Mouse (Mus musculus) spleen, adult 2 months (tissue): Measurements from ENCODE around the gene Defb23. TPM values are rescaled to one million over a fixed set of nuclear protein-coding genes. Genes with fewer than 3 reads are reported as not detected.
"Not testable (repeated sequence)": the region's sequence is repeated elsewhere in the genome, so short reads cannot be mapped to it uniquely, and the experiment has no call there.

Source experiments
- DNase-seq, 2 experiments: peaks; one replicate each; pipeline versions ENCODE4 v3.0.0 to v3.0.0-alpha.2; 2012 to 2021; ENCODE audit warnings: low spot score in 2 of 2, low read depth in 1 of 2
- H3K27ac ChIP-seq: fragments of 200-500 bp; 2 replicates; pipeline ENCODE4 v1.5.1; 2012; ENCODE audit warnings: low read length, inconsistent platforms; ENCODE audit not compliant: insufficient read depth
- H3K27me3 ChIP-seq: fragments of 200-500 bp; 2 replicates; pipeline ENCODE4 v1.6.1; 2012; ENCODE audit warnings: mild to moderate bottlenecking, moderate library complexity, low read length, inconsistent platforms; ENCODE audit not compliant: control insufficient read depth, insufficient read depth
- H3K36me3 ChIP-seq: fragments of 200-500 bp; 2 replicates; pipeline ENCODE4 v1.6.1; 2012; ENCODE audit warnings: mild to moderate bottlenecking, low read length, inconsistent platforms; ENCODE audit not compliant: control insufficient read depth, insufficient read depth
- H3K4me1 ChIP-seq: fragments of 200-500 bp; 2 replicates; pipeline ENCODE4 v1.6.1; 2011; ENCODE audit warnings: inconsistent platforms; ENCODE audit not compliant: control insufficient read depth, insufficient read depth, insufficient read length
- H3K4me3 ChIP-seq: fragments of 200-500 bp; 2 replicates; pipeline ENCODE4 v1.5.1; 2011; ENCODE audit warnings: mild to moderate bottlenecking, inconsistent platforms; ENCODE audit not compliant: insufficient read depth, insufficient read length; ENCODE audit errors: extremely low read depth
- CTCF ChIP-seq: fragments of 200-500 bp; IDR thresholded peaks from 2 replicates; pipeline ENCODE4 v1.5.1; 2011; ENCODE audit warnings: mild to moderate bottlenecking, inconsistent platforms; ENCODE audit not compliant: insufficient read depth, insufficient read length, insufficient replicate concordance; ENCODE audit errors: extremely low read depth
- POLR2A ChIP-seq: fragments of 200-500 bp; IDR thresholded peaks from 2 replicates; pipeline ENCODE4 v1.6.1; 2011; ENCODE audit warnings: low read depth, low read length, inconsistent platforms
- WGBS: fragments of 180-500 bp; shearing (Covaris S2); methylation state at CpG from one replicate; pipeline ENCODE4 v1.1.7; 2018; 5-methylcytosine and 5-hydroxymethylcytosine counted together
- polyA plus RNA-seq: library from polyadenylated mRNA; depleted of rRNA; stranded (reverse); fragments of >200 nt; gene quantifications from 2 replicates; pipeline ENCODE4 v1.2.3, GENCODE M21; 2012

Gene Defb23
- polyA plus RNA-seq, 1 experiment = not detected

- no peaks in the 10 kb centered on the region; the same call in 1 of the 2 replicates for H3K4me1 ChIP-seq
- no peak for DNase-seq
- WGBS = 88% methylated on average over 1 of the region's 1 CpGs
- no peak overlapping the region for H3K4me3 ChIP-seq
- H3K27me3 ChIP-seq = no peaks in the 10 kb centered on the region
- no peak overlapping the region for H3K27ac ChIP-seq
- no peaks in the 10 kb centered on the region for H3K36me3 ChIP-seq
- no peak for TF ChIP-seq CTCF
- TF ChIP-seq POLR2A = no peak
Measured at GRCm38 (mm10) chr2:152438963-152439362, 25.5 kb downstream of the Defb23 start.

- DNase-seq = peak; percentile 33 to 66
- H3K27ac ChIP-seq = no peak overlapping the region
- H3K4me3 ChIP-seq = peak overlapping the region; percentile 17; the same call in 1 of the 2 replicates
- no peaks in the 10 kb centered on the region; the same call in 1 of the 2 replicates for H3K4me1 ChIP-seq
- peak; percentile 92 for TF ChIP-seq CTCF
- no peak for TF ChIP-seq POLR2A
- 8% methylated on average over 23 of the region's 23 CpGs for whole genome bisulfite sequencing
- no peaks in the 10 kb centered on the region for H3K36me3 ChIP-seq
- no peaks in the 10 kb centered on the region for H3K27me3 ChIP-seq
Measured at GRCm38 (mm10) chr2:152436983-152437860, 27.2 kb downstream of the Defb23 start.

- no peak for TF ChIP-seq CTCF
- TF ChIP-seq POLR2A = no peak
- Histone ChIP-seq H3K36me3 (no peaks in the 10 kb centered on the region), H3K4me1 (no peaks in the 10 kb centered on the region; the same call in 1 of the 2 replicates), H3K4me3 (no peak overlapping the region), H3K27me3 (no peaks in the 10 kb centered on the region), H3K27ac (no peak overlapping the region)
- DNase-seq = no peak
- 82% methylated on average over 7 of the region's 7 CpGs for WGBS
Measured at GRCm38 (mm10) chr2:152436405-152436901, 28.0 kb downstream of the Defb23 start.

DNA sequence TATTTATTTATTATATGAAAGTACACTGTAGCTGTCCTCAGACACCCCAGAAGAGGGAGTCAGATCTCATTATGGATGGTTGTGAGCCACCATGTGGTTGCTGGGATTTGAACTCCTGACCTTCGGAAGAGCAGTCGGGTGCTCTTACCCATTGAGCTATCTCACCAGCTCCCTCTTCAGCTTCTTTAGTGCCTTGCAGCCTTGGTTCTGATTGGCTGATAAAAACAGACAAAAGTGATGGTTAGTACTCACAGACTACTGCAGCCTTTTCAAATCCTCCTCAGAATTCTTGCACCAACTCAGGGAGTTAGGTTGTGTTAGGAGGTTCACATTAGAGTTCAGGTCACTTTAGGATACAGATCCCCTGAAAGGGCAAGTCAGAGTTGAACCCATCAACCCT lies 35.9 kb downstream of the Defb23 start:
- not testable (repeated sequence) for H3K36me3 ChIP-seq, H3K27me3 ChIP-seq, DNase-seq, H3K4me1 ChIP-seq, H3K27ac ChIP-seq, H3K4me3 ChIP-seq
- 80% methylated on average over 2 of the region's 2 CpGs for WGBS

GRCm38 (mm10) chr2:152427493-152427892 lies 36.9 kb downstream of the Defb23 start:
- TF ChIP-seq CTCF (no peak), POLR2A (no peak)
- WGBS = 59% methylated on average over 12 of the region's 12 CpGs
- no peak overlapping the region for H3K27ac ChIP-seq

DNA sequence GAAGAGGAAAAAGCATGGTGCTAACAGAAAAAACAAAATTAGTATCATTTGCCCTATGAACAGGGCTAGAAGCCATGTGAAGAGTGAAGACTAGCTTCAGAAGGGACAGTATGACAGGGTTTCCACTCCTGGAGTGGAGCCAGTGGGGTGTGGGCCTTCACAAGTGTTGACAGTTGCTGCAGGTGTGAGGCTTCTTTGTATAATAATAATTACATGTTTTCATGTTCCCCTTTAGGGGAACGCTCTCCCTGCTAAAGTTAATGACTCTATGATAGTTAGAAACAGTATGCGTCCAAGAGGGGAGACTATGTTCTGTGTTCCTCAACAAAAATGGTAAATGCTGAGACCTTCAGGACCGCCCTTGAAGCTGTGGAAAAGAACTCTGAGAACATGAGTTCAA lies 48.6 kb downstream of the Defb23 start:
- Histone ChIP-seq H3K4me3 (no peak overlapping the region), H3K27ac (no peak overlapping the region), H3K4me1 (no peaks in the 10 kb centered on the region; the same call in none of the 2 replicates), H3K36me3 (no peaks in the 10 kb centered on the region), H3K27me3 (peaks cover 10% of the 10 kb centered on the region; the same call in 1 of the 2 replicates)
- DNase-seq = no peak
- TF ChIP-seq POLR2A (no peak), CTCF (no peak)
- 96% methylated on average over 3 of the region's 3 CpGs for WGBS

More at GRCm38 (mm10) chr2:152427493-152427892, 36.9 kb downstream of the Defb23 start:
- no peaks in the 10 kb centered on the region for H3K4me1 ChIP-seq
- no peaks in the 10 kb centered on the region for H3K27me3 ChIP-seq
- DNase-seq = no peak
- H3K4me3 ChIP-seq = no peak overlapping the region
- no peaks in the 10 kb centered on the region for H3K36me3 ChIP-seq

- H3K27ac ChIP-seq = peak within 1 kb of the TSS; percentile 50
- H3K4me1 ChIP-seq = no peaks in the 10 kb centered on the region; the same call in none of the 2 replicates
- peak within 1 kb of the TSS; percentile 80 for H3K4me3 ChIP-seq
- 51% methylated on average over 4 of the region's 4 CpGs for WGBS
- H3K27me3 ChIP-seq = peaks cover 10% of the 10 kb centered on the region; the same call in 1 of the 2 replicates
- DNase-seq = no peak
- H3K36me3 ChIP-seq = no peaks in the 10 kb centered on the region
- TF ChIP-seq POLR2A (no peak), CTCF (no peak)
Measured at GRCm38 (mm10) chr2:152415287-152415686, 49.1 kb downstream of the Defb23 start, which contains the start of gene 6820408C15Rik. TSS of gene 6820408C15Rik (plus strand) at chr2:152415587.
